Mouse (Mus musculus) thymus, adult 2 months (tissue): ENCODE measurements around the gene Hist1h2ai.
A peak's percentile ranks its signal among the peaks of the same experiment; 100 is the strongest.
"Not testable (repeated sequence)": the region's sequence is repeated elsewhere in the genome, so short reads cannot be mapped to it uniquely, and the experiment has no call there.

ENCODE experiments used
- CTCF ChIP-seq: fragments of 200-500 bp; IDR thresholded peaks from 2 replicates; pipeline ENCODE4 v1.5.1; 2012; ENCODE audit warnings: mild to moderate bottlenecking, control low read depth, low read length, moderate library complexity, borderline replicate concordance; ENCODE audit not compliant: control insufficient read depth, poor library complexity, insufficient read depth; ENCODE audit errors: extremely low read depth
- POLR2A ChIP-seq: fragments of 200-500 bp; IDR thresholded peaks from 2 replicates; pipeline ENCODE4 v1.6.1; 2012; ENCODE audit warnings: mild to moderate bottlenecking, low read length, control low read depth, moderate library complexity; ENCODE audit not compliant: control insufficient read depth, poor library complexity, insufficient read depth; ENCODE audit errors: extremely low read depth

- TF ChIP-seq CTCF, result not testable (repeated sequence)
- peak; percentile 58; the same call in 1 of the 2 replicates for TF ChIP-seq POLR2A
Measured at GRCm38 (mm10) chr13:21715864-21716539, at the start of gene Hist1h2ai, which contains the start of gene Hist1h2bl.
